Mouse (Mus musculus): ENCODE measurements around the gene Gpr135.

- TF ChIP-seq CTCF (IDR thresholded peaks at IDR 0.05; ENCODE audit: borderline replicate concordance, insufficient read depth, low read depth, low read length): no peak
- no peak for TF ChIP-seq POLR2A (IDR thresholded peaks at IDR 0.05; ENCODE audit: borderline replicate concordance, insufficient read depth, low read length)
These were observed 18.4 kb downstream of the Gpr135 start for GRCm38 (mm10) chr12:72052571-72052970.

Data from cerebellum, adult 2 months (tissue).